Mouse (Mus musculus) spleen, adult 2 months (tissue): ENCODE measurements around the gene Dph1.

ENCODE experiments used
- CTCF ChIP-seq: fragments of 200-500 bp; IDR thresholded peaks from 2 replicates; pipeline ENCODE4 v1.5.1; 2011; ENCODE audit warnings: mild to moderate bottlenecking, inconsistent platforms; ENCODE audit not compliant: insufficient read depth, insufficient read length, insufficient replicate concordance; ENCODE audit errors: extremely low read depth
- POLR2A ChIP-seq: fragments of 200-500 bp; IDR thresholded peaks from 2 replicates; pipeline ENCODE4 v1.6.1; 2011; ENCODE audit warnings: low read depth, low read length, inconsistent platforms

GRCm38 (mm10) chr11:75150346-75150745, 40.7 kb downstream of the Dph1 start:
- TF ChIP-seq POLR2A, result no peak
- no peak for TF ChIP-seq CTCF
